Mouse (Mus musculus) heart, adult 2 months (tissue): ENCODE measurements around the gene Ppp1r12b.

Experiments
- CTCF ChIP-seq: fragments of 200-600 bp; IDR thresholded peaks from 2 replicates; pipeline ENCODE4 v1.8.1; 2022; ENCODE audit warnings: antibody characterized with exemption, mild to moderate bottlenecking, moderate library complexity
- EP300 ChIP-seq: fragments of 200-500 bp; IDR thresholded peaks from 2 replicates; pipeline ENCODE4 v1.6.1; 2011; ENCODE audit warnings: low read depth, low read length, control low read depth; ENCODE audit not compliant: insufficient read depth

DNA sequence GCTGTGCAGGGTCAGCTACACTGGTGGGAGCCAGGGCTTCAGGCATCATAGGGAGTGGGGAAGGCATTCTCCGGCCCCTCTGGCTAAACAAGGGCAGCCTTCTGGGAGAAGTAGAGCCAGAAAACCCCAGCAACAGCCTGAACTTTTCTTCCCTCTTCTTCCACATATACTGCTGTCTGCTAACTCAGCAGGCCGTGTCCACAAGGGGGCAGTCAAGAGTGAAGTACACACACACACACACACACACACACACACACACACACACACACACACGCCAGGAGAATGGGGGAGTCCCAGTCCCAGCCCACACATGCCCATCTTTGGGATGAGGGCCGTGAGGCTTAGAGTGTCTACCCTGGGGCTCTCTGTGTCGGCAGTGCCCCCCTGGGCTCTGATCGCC is 214.3 kb downstream of the Ppp1r12b start:
- TF ChIP-seq EP300 (no peak), CTCF (peak; percentile 6; the same call in 1 of the 2 replicates)
